Mouse (Mus musculus) erythroblast, embryonic 14.5 days (primary cell): ENCODE data around the gene Mrc1.

Source experiments
- GATA1 ChIP-seq: IDR thresholded peaks from 2 replicates; pipeline ENCODE4 v1.6.1; 2012; ENCODE audit warnings: low read length, inconsistent platforms, mixed read lengths
- TAL1 ChIP-seq: IDR thresholded peaks from 3 replicates; pipeline ENCODE4 v1.6.1; 2012; ENCODE audit warnings: low read length, inconsistent platforms, mixed read lengths

DNA sequence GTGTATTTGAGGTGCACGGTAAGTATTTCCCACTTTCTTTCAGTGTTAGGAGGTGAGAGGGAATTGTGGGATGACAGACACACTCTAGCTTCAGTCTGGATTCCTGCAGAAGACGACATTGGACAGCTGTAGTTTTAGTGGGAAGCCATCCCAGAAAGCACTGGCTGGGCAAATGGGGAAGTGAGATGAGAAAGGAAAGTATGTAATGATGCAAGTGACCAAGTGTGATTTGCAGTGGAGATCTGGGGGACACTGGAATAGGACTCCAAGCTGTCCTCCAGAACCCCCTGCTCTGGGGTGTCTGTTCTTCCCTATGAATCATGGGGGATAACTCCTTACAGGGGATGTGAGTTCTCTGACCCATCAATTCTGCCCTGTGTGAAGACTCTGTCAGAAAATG lies 4.8 kb downstream of the Mrc1 start:
- TF ChIP-seq GATA1 = no peak
- TF ChIP-seq TAL1 = no peak
